Mouse (Mus musculus) ES-E14 (cell line): ENCODE data around the gene Poc1a.

Source experiments
- CHD2 ChIP-seq: IDR thresholded peaks from 2 replicates; pipeline ENCODE4 v1.6.1; 2014; ENCODE audit warnings: mild to moderate bottlenecking, low read depth, low read length, inconsistent platforms
- ZC3H11A ChIP-seq: IDR thresholded peaks from 2 replicates; pipeline ENCODE4 v1.6.1; 2012; ENCODE audit warnings: low read depth, mild to moderate bottlenecking, inconsistent platforms, low read length, borderline replicate concordance

- TF ChIP-seq ZC3H11A (no peak), CHD2 (no peak)
These were observed 20.1 kb downstream of the Poc1a start for GRCm38 (mm10) chr9:106300949-106301348.
